Mouse (Mus musculus) forebrain, embryonic 12.5 days (tissue): ENCODE data around the gene Tcf21. TPM values are rescaled to one million over a fixed set of nuclear protein-coding genes. Genes with fewer than 3 reads are reported as not detected.

ENCODE experiments used
- ATAC-seq: fragments of 200-750 bp; cut with Nextera tagmentation; 2 replicates; pipeline ENCODE4 v1.8.0; 2017; ENCODE audit warnings: moderate TSS enrichment; ENCODE audit not compliant: low FRiP score
- H3K27ac ChIP-seq: fragments of 300-500 bp; sonication (generic); 2 replicates; pipeline ENCODE4 v1.5.1; 2016; ENCODE audit warnings: mild to moderate bottlenecking
- H3K27me3 ChIP-seq: fragments of 300-500 bp; sonication (generic); 2 replicates; pipeline ENCODE4 v1.6.1; 2016; ENCODE audit warnings: mild to moderate bottlenecking
- H3K36me3 ChIP-seq: fragments of 300-500 bp; sonication (generic); replicated peaks from 2 replicates; pipeline ENCODE4 v1.6.1; 2016; ENCODE audit warnings: mild to moderate bottlenecking
- H3K4me1 ChIP-seq: fragments of 300-500 bp; sonication (generic); 2 replicates; pipeline ENCODE4 v1.6.1; 2016
- H3K4me2 ChIP-seq: fragments of 300-500 bp; sonication (generic); 2 replicates; pipeline ENCODE4 v1.6.1; 2016; ENCODE audit warnings: mild to moderate bottlenecking, moderate library complexity
- H3K4me3 ChIP-seq: fragments of 300-500 bp; sonication (generic); replicated peaks from 2 replicates; pipeline ENCODE4 v1.5.1; 2016; ENCODE audit warnings: mild to moderate bottlenecking
- H3K9ac ChIP-seq: fragments of 300-500 bp; sonication (generic); 2 replicates; pipeline ENCODE4 v1.6.1; 2016; ENCODE audit warnings: mild to moderate bottlenecking
- H3K9me3 ChIP-seq: fragments of 300-500 bp; sonication (generic); 2 replicates; pipeline ENCODE4 v1.6.1; 2016
- WGBS: fragments of 180-500 bp; shearing (Covaris S2); methylation state at CpG from one replicate; pipeline ENCODE4 v1.1.7; 2016; 5-methylcytosine and 5-hydroxymethylcytosine counted together
- polyA plus RNA-seq: library from polyadenylated mRNA; unstranded; fragments of >200 nt; fragmentation: Nextera tagmentation; extraction: Ambion mirVana; gene quantifications from 2 replicates; pipeline ENCODE4 v1.2.1, GENCODE M21; 2016

The Tcf21 gene
- polyA plus RNA-seq, 1 experiment from 2014 or later = not detected

- H3K27ac ChIP-seq = no peak overlapping the region
- 0% methylated on average over 18 of the region's 18 CpGs for WGBS
- no peak overlapping the region for H3K9ac ChIP-seq
- H3K4me3 ChIP-seq = 0 out of 2 replicates have a peak overlapping the region, but pooled peaks have one; percentile 5
- H3K27me3 ChIP-seq = peaks cover 84% of the 10 kb centered on the region
- peak overlapping the region; percentile 25; the same call in 1 of the 2 replicates for H3K4me2 ChIP-seq
- peaks cover 6% of the 10 kb centered on the region; the same call in 1 of the 2 replicates for H3K4me1 ChIP-seq
- no peaks in the 10 kb centered on the region for H3K36me3 ChIP-seq
- no peak for ATAC-seq
- no peaks in the 10 kb centered on the region for H3K9me3 ChIP-seq
Measured at GRCm38 (mm10) chr10:22813317-22813960, 6.5 kb downstream of the Tcf21 start.

GRCm38 (mm10) chr10:22811921-22812320 lies 8.1 kb downstream of the Tcf21 start:
- no peak overlapping the region for H3K27ac ChIP-seq
- H3K4me3 ChIP-seq = no peak overlapping the region
- no peak overlapping the region for H3K4me2 ChIP-seq
- peaks cover 6% of the 10 kb centered on the region; the same call in 1 of the 2 replicates for H3K4me1 ChIP-seq
- no peak for ATAC-seq
- H3K36me3 ChIP-seq = no peaks in the 10 kb centered on the region
- H3K9ac ChIP-seq = no peak overlapping the region
- H3K27me3 ChIP-seq = peaks cover 74% of the 10 kb centered on the region
- H3K9me3 ChIP-seq = no peaks in the 10 kb centered on the region
- WGBS = 9% methylated on average over 12 of the region's 12 CpGs

GRCm38 (mm10) chr10:22782684-22783083 lies 37.3 kb downstream of the Tcf21 start:
- no peaks in the 10 kb centered on the region for H3K27me3 ChIP-seq
- no peak overlapping the region for H3K27ac ChIP-seq
- H3K4me3 ChIP-seq = no peak overlapping the region
- ATAC-seq = no peak
- no peaks in the 10 kb centered on the region for H3K36me3 ChIP-seq
- H3K9me3 ChIP-seq = no peaks in the 10 kb centered on the region
- no peaks in the 10 kb centered on the region for H3K4me1 ChIP-seq
- WGBS = 53% methylated on average over 3 of the region's 3 CpGs
- H3K9ac ChIP-seq = no peak overlapping the region
- H3K4me2 ChIP-seq = no peak overlapping the region

GRCm38 (mm10) chr10:22781466-22781865 lies 38.5 kb downstream of the Tcf21 start:
- no peak overlapping the region for H3K27ac ChIP-seq
- WGBS = 37% methylated on average over 4 of the region's 4 CpGs
- no peaks in the 10 kb centered on the region for H3K36me3 ChIP-seq
- H3K4me3 ChIP-seq = no peak overlapping the region
- H3K4me1 ChIP-seq = no peaks in the 10 kb centered on the region
- no peak for ATAC-seq
- H3K9ac ChIP-seq = no peak overlapping the region
- no peaks in the 10 kb centered on the region for H3K9me3 ChIP-seq
- no peaks in the 10 kb centered on the region for H3K27me3 ChIP-seq
- H3K4me2 ChIP-seq = no peak overlapping the region

- H3K36me3 ChIP-seq = no peaks in the 10 kb centered on the region
- 0 out of 2 replicates have a peak, but pooled peaks have one; percentile 14 for ATAC-seq
- H3K9ac ChIP-seq = no peak overlapping the region
- H3K9me3 ChIP-seq = no peaks in the 10 kb centered on the region
- 20% methylated on average over 5 of the region's 5 CpGs for WGBS
- H3K4me1 ChIP-seq = 0 out of 2 replicates have a peak, but pooled peaks cover 2% of the 10 kb centered on the region
- H3K4me3 ChIP-seq = no peak overlapping the region
- H3K27ac ChIP-seq = no peak overlapping the region
- no peaks in the 10 kb centered on the region for H3K27me3 ChIP-seq
- H3K4me2 ChIP-seq = no peak overlapping the region
Measured at GRCm38 (mm10) chr10:22777939-22778338, 42.0 kb downstream of the Tcf21 start.

- Histone ChIP-seq H3K9me3 (no peaks in the 10 kb centered on the region), H3K36me3 (no peaks in the 10 kb centered on the region), H3K4me3 (no peak overlapping the region), H3K27me3 (no peaks in the 10 kb centered on the region), H3K4me1 (0 out of 2 replicates have a peak, but pooled peaks cover 2% of the 10 kb centered on the region), H3K9ac (no peak overlapping the region), H3K4me2 (no peak overlapping the region), H3K27ac (no peak overlapping the region)
- no peak; the same call in 1 of the 2 replicates for ATAC-seq
- WGBS = 13% methylated on average over 7 of the region's 7 CpGs
Measured at GRCm38 (mm10) chr10:22776007-22776698, 43.8 kb downstream of the Tcf21 start.

GRCm38 (mm10) chr10:22775456-22775855 lies 44.5 kb downstream of the Tcf21 start:
- Histone ChIP-seq H3K9me3 (no peaks in the 10 kb centered on the region), H3K4me1 (0 out of 2 replicates have a peak, but pooled peaks cover 2% of the 10 kb centered on the region), H3K9ac (no peak overlapping the region), H3K4me3 (no peak overlapping the region), H3K27me3 (no peaks in the 10 kb centered on the region), H3K27ac (no peak overlapping the region), H3K4me2 (no peak overlapping the region), H3K36me3 (no peaks in the 10 kb centered on the region)
- ATAC-seq = no peak
- WGBS = 85% methylated on average over 2 of the region's 2 CpGs

GRCm38 (mm10) chr10:22774626-22775025 lies 45.3 kb downstream of the Tcf21 start:
- Histone ChIP-seq H3K4me2 (no peak overlapping the region), H3K4me3 (no peak overlapping the region), H3K9ac (no peak overlapping the region), H3K27ac (no peak overlapping the region), H3K36me3 (no peaks in the 10 kb centered on the region), H3K4me1 (0 out of 2 replicates have a peak, but pooled peaks cover 2% of the 10 kb centered on the region), H3K9me3 (no peaks in the 10 kb centered on the region), H3K27me3 (no peaks in the 10 kb centered on the region)
- no peak for ATAC-seq
- WGBS = 89% methylated on average over 3 of the region's 3 CpGs

Other genes with a start within 250 kb of the Tcf21 start
- 1.8 and 2.1 TPM in 2 replicates for gene Slc2a12, start 175.2 kb downstream of the Tcf21 start, polyA plus RNA-seq
- 118 and 122 TPM in 2 replicates for gene Tbpl1, start 88.2 kb downstream of the Tcf21 start, polyA plus RNA-seq